Mouse (Mus musculus): ENCODE results near the gene Rps24.

GRCm38 (mm10) chr14:24458191-24458590, 28.7 kb upstream of the Rps24 start:
- no peak for TF ChIP-seq CTCF (IDR thresholded peaks at IDR 0.05; ENCODE audit: low read depth)
- TF ChIP-seq EP300 (IDR thresholded peaks at IDR 0.05; ENCODE audit: low read depth) = no peak

Measured in liver, postnatal 0 days (tissue).